Mouse (Mus musculus): ENCODE data around the gene Cebpb.
"Not testable (repeated sequence)": the region's sequence is repeated elsewhere in the genome, so short reads cannot be mapped to it uniquely, and the experiment has no call there.

Gene Cebpb

DNA sequence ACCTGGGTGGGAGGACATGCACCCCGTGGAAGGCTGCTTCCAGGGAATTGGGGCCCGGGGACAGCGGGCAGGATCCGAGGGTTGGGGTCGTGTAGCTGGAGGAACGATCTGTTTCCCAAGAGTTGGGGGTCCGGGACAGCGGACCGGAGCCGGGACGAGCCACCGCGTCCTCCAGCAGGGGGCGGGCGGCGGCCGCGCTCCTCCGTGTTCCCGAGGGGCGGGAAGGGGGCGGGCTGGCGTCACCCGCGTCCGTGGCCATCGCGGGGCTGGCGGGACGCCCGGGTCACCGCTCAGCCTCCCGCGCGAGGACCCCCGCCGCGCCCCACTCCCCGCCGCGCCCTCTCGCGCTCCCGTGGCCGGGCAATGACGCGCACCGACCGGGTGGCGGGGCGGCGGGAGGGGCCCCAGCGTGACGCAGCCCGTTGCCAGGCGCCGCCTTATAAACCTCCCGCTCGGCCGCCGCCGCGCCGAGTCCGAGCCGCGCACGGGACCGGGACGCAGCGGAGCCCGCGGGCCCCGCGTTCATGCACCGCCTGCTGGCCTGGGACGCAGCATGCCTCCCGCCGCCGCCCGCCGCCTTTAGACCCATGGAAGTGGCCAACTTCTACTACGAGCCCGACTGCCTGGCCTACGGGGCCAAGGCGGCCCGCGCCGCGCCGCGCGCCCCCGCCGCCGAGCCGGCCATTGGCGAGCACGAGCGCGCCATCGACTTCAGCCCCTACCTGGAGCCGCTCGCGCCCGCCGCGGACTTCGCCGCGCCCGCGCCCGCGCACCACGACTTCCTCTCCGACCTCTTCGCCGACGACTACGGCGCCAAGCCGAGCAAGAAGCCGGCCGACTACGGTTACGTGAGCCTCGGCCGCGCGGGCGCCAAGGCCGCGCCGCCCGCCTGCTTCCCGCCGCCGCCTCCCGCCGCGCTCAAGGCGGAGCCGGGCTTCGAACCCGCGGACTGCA is at the start of gene Cebpb:
Cebpb (plus strand) TSS at position 418 of the 954 bp plus-strand sequence.
- peak; percentile 81 for DNase-seq

DNA sequence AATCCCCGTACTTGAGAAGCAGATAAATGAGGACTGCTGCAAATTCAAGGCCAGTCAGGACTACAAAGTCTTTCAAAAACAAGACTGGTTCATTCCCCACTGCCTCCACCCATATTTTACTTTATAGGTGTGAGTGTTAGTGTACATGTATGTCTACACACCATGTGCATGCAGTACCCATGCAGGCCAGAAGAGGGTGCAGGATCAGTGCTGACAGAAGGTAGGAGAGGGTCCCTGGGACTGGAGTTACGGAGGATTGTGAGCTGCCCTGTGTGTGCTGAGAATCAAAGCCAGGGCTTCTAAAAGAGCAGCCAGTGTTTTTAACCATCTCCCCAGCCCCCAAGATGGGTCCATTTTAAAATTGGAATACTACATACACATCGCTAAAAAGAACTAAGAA is 48.4 kb upstream of the Cebpb start:
- peak; percentile 62 for DNase-seq

DNA sequence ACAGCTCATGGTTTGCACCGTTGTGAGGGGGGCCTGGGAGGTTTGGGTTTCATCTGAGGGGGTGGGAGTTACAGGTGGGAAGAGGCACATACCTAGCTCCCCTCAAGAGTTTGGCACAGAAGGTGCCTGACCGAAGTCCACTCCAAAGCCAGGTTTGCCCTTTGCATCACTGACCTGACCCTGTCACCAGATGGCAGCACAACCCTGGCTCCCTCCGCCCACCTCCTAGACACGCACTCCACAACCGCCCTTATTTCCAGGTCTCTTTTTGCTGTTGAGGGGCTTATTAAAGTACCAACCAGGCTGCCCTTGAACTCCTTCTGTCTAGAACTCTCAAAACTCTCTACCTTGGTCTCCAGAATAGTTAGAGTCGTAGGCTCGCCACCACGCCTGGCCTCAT is 47.4 kb upstream of the Cebpb start:
- peak; percentile 62 for DNase-seq

DNA sequence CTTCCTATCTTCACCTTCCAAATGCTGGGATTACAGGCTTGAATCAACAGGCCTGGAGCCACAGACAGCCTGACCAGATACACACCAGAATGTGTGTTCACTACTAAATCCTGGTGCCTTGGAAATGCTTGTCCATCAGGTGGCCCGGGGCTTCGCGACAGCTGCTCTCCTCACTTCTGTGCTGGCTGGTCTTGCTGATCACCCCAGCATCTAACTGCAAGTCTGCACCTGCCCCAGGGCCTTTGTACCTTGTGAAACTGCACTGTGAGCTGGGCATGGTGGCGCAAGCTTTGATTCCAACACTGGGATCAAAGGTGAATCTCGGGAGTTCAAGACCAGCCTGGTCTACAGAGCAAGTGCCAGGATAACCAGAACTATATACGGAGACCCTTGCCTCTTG is 46.6 kb upstream of the Cebpb start:
- DNase-seq = no peak

DNA sequence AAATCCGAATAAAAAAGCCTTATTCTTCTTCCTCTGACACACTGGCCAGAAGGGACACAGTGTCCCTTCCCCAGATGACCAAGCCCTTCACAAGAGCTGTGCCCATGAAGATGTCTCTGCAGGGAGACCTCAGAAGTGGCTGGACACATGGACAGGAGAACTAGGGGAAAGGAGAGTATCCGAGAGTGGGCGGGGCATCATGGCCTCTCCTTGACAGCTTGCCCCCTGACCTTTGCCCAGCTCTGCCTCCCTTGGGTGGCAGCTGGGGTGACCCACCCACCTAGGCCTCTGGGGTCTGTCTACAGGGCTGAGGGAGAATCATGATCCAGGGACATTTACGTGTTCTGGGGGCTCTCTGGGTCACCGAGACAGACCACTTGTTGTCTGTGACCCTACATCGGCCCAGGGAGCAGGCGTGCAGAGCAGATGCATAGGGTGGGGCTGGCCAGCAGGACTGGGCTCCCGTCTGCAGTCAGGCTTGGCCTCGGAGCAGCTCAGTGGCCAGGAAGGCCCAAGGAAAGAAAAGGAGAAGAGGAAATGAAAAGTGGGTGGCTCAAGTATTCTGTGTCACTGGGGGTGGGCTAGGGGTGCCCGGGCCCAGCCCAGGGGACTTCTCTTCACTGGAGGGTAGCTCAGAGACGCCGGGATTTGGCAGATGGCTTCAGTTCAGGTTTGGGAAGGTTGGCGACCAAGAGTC is 45.2 kb upstream of the Cebpb start:
- DNase-seq = not testable (repeated sequence)

DNA sequence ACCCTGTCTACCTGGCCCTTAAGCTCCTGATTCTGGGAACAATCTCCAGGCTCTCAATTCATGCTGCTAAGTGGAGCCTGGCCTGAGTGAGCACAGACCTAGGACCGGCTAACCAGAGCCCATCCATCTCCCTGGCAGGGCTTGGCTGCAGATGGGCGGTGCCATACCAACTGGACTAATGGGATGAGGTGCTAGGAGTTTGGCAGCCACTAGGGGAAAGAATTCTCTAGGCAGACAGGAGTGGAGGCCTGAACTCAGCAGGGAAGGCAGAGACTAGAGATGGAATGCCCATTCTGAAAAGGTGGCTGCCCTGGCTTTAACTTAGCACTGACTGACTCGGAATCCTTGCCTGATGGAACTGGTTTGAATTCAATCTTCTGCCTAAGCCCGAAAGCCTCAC is 42.3 kb upstream of the Cebpb start:
- no peak for DNase-seq

DNA sequence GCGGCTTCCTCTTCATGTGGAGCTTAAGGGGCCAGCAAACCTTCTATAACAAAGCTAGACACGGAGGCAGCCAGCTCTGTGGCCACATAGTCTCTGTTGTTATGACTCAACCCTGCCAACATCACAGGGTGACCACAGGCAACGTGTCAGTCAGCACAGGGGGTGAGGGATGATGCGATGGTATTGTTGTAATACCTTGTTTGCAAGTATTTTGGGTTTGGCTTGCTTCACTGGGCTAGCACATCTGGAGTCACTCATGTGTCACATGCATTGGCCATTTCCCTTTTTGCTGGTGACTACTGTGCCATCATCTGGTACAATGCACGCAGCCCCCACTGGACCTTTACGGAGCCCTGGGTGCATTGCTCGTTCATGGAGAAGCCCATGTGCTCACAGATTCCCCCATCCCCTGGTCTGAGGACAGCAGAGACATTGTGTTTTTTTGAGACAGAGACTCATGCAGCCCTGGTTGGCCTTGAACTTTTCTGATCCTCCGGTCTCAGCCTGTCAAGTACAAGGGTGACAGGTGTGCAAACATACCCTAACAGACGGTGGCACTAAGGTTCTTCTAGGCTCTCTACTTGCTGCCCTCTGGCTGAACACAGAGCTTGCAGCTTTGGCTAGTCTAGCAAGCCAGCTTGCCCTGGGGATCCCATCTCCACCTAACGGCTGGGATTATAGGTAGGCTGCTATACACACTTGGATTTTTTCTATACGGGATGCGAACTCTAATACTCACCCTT is 39.3 kb upstream of the Cebpb start:
- DNase-seq = no peak

DNA sequence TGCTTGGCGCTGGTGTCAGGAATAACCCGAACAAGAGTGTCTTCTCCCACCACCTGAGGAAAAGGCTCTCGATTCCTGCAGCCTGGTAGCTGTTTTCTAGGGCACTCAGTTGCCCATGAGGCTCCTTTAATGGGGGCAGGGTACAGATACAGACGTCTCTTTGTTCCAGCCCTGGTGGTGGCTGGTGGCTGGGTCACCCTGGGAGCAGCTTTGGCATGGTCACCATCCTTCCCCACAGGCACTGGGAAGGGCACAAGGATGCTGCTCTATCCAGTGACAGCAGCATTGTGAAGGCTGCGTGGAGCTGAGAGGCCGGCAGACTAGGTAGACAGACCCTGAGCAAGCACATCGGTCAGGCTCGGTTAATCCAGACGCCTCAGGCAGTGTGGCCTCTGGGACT is 37.1 kb upstream of the Cebpb start:
- no peak for DNase-seq

DNA sequence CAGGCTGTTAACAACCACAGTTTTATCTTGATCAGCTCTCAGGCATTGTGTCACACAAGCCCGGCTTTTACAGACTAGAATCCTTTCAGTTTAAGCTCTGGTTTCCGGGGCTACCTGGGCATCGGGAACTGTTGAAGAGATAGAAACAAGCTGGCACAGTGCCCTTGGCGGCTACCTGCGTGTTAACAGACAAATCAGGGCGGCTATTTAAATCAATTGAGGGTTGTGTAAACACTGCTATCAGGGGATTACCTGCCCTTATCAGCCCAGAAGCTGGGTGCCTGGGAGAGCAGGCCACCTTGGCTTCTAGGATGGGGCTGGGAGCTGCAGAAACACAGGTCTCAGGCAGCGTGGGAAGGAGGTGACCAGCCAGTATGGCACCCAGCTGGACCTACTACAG is 36.0 kb upstream of the Cebpb start:
- no peak for DNase-seq

DNA sequence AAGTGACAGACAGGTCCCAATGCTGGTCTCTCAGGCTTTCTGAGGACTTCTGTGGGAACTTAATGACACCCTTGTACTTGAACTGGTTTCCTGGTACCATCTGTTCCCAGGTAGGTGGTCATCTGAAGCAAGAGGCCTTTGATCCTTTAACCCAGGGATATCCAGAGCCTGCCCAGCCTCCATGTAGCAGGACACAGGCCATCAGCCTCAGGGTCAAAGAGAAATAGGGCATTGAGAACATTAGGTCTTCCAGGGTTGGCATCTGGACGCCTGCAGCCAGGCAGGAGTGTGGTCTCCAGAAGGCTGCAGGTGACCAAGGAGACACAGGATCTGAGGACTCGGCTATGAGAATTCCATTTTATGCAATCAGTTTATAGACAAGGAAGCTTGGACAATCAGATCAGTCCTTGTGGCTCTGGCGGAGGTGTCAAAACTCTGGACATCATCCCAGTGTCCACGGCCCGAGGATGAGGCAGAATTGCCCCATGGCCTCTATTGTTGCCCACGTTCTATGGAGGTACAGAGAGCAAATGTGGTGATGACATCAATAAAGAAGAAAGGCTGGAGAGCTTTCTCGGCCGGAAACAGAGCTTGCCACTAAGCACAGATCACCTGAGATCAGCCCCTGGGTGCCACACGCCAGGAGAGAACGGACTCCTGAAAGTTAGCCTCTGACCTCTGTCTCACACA is 33.7 kb upstream of the Cebpb start:
- no peak for DNase-seq

DNA sequence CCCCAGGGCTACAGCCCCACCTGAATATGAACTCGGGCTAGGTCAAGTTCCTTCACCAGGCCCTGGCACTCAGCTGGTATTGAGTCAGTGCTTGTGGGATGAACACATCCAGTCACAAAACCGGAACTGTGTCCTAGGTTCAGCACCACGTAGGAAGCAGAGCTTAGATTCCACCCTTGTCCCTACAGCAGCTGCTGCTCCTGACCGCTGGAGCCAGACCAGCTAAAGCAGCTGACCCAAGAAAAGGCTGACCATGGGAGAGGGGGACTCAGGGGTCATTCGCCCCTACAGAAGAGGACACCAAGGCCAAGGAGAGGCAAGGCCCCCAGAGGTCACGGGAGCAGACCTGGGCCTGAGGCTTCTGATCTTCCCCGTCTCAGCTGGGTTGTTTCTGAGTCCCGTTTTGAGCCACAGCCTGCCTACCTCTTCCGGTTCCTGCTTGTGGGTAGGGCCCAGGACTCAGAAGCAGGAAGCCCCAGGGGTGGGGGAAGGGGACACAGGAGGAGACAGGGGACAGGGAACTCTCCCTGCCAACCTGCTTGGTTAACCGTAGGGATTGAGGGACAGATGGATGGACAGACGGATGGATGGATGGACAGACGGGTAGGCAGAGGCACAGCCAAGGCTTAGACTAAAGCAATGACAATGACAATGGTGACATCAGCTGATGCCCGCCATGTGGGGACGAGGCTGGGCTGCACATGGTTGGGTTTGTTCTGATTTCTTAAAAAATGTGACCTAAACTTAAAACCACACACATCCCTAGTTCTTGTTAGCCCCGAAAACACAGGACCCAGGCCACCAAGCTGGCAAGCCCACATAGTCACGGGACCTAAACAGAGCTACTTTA is 31.9 kb upstream of the Cebpb start:
- peak; percentile 53 for DNase-seq

DNA sequence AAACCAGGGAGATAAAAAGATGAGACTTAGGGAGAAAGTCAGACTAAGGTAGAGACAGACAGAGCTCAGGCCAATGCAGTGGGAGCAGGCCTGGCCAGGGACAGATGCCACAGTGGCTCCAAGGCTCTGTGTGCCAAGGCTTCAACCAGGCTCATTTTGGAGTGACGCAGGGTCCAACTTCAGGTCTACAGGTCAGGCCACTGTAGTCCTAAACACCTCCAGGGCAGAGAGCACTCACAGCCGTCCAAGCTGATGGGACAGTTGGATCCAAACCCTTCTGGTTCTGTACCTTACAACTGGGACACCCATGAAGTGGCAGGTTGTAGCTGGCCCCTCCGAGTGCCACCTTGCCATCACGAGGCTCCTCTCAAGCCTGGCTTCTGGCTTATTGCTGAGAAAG is 30.7 kb upstream of the Cebpb start:
- no peak for DNase-seq

DNA sequence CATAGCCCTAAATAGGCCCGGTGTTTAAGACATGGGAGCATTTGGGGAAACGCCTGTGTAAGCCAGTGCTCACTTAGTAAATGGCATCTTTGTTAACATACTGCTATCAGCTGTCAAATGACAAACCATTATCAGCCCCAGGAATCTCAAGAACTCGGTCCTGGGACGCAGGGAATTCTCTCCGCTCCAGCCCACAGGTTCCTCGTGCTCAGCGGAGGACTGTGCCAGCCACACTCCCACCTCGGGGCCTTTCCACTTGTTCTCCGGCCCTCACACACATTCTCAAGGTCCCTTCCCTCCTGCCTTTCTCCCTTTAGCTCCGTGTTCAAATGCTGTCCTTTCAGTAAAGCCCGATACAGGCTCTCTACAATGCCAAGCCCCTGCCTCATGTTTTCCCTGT is 30.0 kb upstream of the Cebpb start:
- DNase-seq = no peak

DNA sequence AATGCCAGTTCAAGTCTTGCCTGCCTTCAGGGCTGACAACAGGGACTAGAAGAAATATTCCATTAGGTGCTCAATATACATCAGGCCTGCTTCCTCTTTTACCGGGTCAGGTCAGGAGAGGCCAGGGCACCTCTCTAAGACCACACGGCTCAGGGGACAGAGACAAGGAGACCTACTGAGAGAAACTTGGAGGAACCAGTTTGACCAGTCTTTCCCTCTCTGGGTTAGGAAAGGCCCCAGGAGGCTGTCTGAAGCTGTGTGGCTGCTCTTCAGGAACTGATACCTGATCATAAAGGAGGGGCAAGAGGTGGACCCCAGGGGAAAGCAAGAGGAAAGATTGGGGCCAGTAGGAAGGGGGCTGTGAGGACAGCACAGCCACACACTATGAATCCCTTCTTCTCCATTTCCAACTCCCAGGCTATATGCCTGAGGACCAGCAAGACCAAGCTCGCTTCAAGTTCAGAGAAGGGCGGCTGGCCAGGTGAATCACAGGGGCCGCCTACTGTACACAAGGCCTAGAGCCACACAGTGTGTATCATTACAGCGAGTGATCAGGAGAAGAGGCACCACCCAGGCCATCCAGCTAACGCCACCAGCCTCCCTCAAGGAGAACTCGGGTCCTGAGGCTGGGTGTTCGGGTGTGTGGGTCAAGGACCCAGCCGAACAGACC is 29.4 kb upstream of the Cebpb start:
- DNase-seq = no peak

DNA sequence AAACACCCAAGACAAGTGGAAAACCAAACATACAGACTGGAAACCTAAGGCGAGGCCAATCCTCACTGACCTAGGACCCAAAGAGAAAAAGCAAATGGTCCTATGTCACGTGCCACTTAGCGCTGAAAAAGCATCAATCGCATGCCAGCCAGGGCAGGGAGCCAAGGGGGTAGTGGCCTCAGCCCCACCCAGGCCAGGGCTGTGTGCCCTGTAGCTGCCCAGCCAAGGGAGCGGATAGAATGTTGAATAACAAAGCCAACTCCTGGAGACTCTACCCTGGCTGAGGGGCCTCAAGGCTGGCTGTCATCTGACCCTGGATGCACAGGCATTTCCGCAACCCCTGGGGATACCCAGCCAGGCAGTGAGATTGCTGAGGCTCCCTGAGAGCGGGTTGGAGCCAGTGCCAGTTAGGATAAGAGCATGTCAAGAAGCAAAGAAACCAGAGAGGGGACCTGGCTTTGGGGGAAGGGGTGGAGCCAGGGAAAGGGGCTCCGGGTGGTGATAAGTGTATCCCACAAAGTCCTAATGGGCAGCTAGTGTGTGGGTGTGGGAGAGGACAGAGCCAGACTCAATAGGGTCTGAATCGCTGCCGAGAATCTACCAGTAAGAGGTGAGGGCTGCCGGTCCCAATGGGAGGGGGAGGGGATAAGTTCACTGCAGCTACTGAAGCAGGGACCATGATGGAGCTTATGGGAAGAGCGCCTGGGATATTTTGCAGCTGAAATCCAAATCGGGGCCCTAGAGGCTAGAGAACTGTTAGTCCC is 28.7 kb upstream of the Cebpb start:
- DNase-seq = no peak

DNA sequence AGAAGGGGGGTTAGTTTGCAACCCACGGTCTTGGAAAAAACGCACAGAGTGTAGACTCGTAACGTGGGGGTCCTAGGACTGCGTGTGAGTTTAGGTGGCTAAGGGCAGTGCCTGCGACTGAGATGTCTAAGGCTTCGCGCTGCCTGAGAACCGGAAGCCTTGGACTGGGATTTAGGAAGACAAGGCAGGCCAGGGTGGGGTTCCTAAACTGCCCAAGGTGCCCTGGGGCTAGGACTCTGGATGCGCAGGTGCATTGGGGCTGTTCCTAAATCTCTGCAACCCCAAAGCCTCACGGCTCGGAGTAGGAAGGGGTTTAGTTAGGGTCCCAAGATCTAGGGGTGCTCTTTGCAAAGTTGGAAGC is 28.1 kb upstream of the Cebpb start:
- no peak for DNase-seq

DNA sequence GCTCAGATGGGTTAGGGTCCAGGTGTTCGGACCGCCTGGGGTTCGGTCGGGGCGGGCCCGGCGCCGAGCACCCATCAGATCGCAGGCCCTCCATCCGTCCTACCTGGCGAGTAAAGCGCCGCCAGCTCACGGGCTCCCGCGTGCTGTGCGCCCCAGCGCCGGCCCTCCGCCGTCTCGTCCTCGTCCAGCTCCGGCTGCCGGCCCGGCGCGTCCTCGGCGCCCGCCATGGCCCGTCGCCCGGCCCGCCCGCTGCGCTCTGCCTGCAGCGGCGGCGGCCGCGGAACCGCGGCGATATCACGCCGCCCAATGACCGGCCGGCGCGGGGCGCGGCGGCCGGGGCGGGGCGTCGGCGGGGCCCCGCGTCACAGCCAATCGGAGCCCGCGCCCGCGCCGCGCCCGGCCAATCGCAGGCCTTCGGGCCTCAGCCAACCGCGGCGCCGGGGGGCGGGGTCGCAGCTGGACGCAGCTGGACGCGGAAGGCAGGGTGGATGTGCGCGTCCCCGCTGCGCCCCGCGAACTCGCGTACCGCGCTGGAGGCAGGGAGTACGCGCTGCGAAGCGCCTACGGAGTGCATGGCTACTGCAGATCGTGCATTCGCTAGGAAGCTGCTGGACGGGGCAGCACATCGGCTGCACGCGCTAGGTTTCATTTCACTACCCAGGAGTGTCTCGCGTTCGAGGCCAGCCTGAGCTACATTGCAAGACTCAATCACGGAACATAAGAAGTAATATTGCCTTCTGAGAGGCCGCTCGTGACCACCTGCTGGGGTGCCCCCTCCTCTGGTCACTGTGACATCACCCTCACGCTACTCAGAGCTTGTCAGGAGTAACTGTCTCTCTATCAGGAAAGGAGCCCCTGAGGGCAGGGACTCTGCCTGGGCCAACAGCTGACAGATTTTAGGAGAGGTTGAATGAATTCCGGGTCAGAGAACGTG is 27.2 kb upstream of the Cebpb start, which contains the start of gene Gm20431:
Gm20431 (minus strand) TSS at position 227 of the 934 bp plus-strand sequence.
- DNase-seq = peak; percentile 98

DNA sequence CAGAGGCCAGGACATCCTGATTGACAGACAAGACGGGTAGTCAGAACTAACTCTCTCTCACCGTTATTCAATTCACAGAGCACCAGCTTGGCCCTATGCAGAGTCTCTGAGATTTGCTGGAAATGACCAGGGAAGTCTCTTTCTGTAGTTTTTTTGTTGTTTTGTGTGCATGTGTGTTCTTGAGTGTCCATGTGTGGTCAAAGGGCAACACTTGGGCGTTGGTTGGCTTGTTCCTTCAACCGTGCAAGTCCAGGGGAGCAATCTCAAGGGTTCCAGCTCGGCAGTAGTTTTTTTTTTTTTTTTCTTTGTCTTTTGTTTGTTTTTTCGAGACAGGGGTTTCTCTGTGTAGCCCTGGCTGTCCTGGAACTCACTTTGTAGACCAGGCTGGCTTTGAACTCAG is 26.0 kb upstream of the Cebpb start:
- DNase-seq = no peak
